Mouse (Mus musculus): ENCODE measurements around the gene Olfr727.

The Olfr727 gene

DNA sequence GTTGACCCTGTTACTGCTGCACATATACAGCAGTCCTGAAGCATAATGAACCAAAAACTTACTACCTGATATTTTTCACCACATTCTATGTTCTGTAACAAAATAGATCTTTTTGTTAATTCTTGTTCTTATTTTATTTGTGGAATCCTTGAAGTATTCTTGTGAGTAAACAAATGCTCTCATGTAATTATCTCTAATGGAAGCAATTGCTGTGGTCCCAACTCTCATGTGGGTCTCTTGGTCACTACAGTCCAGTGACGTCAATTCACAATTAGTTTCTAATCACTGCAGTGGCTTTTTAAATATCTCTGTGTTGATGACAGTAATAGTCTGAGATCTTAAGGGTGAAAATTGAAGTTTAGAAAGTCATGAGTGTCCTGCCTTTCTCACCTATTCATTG lies at the start of gene Olfr727:
Olfr727 (plus strand) TSS at position 301 of the 400 bp plus-strand sequence.
- no peak for DNase-seq (ENCODE audit: low spot score in 2 of 2)

DNA sequence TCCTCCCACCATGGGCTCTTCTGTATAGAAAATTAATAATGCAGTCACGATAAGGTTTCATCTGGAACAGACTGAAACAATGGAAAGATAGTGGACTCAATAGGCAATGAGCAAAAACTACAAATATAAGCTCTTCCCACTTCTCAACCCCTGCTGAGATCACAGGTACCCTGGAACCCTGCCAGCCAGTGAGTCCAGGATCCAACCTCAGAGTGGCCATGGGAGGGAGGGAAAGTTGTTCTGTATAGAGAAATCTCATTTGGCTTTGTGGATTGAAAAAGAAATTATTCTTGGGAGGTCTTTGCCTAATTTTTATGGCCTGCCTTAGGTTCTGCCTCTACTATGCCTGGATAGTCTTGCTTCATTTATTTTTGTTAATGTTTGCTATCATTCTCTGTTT lies 32.1 kb upstream of the Olfr727 start, which contains the start of gene Olfr726:
Olfr726 (minus strand) TSS at position 101 of the 400 bp plus-strand sequence.
- DNase-seq (ENCODE audit: low spot score in 2 of 2): no peak

DNA sequence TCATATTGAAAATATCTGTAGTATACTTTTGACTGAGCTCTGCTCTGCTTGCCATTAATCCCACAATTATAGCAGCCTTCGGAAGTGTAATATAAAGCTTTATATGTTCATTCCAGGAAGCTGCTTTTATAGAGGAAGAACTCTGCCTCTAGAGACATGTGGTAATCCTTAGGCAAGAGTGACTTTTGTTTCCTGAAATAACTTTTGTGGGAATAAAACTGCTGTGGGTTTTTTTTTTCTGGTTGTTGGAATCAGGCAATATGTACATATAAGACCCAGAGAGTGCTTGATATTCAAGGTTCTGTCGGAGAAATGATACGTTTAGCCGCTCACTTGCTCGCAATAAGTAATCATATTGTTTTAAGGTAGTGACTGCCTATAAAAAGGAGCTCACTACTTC lies 19.6 kb downstream of the Olfr727 start, which contains the start of gene Olfr728:
Olfr728 (minus strand) TSS at position 101 of the 400 bp plus-strand sequence.
- no peak for DNase-seq (ENCODE audit: low spot score in 2 of 2)

DNA sequence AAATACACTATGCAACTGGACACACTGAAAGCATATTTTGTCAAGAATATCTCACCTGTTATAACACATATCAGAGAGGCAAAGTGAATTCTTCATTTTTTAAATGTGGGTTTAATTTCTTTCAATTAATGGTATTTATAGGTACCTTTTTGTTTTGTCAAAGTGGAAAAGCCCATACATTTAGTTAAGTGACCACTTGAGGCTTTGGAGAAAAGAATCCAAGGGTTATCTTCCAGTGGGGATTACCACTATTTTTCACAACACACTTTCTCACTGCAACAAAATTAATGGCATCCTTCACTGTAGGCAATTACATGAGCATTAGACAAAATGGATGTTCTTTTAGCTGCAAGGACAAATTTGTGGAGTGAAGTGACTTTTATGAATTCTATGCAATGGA lies 29.8 kb downstream of the Olfr727 start, which contains the start of gene Olfr729:
Olfr729 (minus strand) TSS at position 101 of the 400 bp plus-strand sequence.
- DNase-seq (ENCODE audit: low spot score in 2 of 2): no peak

Measured in urinary bladder, adult 18-20 months (tissue).